In the genomic region with DNA sequence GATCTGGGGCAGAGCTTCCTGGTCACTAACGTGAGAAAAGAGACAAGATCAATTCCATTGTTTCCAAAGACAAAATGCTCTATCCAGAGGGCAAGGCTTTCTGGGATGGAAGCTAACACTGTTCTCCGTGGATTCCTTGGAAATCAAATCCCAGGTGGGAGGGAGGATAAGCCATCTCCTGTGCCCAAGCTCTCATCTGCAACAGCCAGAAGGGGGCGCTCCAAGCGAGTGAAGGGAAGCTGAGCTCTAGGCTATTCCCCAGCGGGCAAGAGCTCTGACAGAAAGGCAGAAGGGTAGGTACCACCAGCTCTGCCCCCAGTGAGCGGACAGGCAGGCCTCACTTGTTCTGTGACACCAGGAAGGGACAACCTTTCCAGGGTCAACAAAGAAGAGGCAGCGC, we compare ENCODE assay signal across 10 mouse cellular contexts. TPM values are rescaled to one million over a fixed set of nuclear protein-coding genes. Genes with fewer than 3 reads are reported as not detected.
DNase-seq lines count a peak whose midpoint lies in the region; ATAC-seq and TF ChIP-seq lines count a peak whose summit lies in the region.
"Had no signal": no experiment of that assay in that cellular context is flagged by ENCODE, and none has a peak within 500 bp of the region (broad histone marks: within the 10 kb centered on the region; RNA-seq: fewer than 3 reads in every experiment).

No protein-coding gene starts in this region.

- 0 out of 2 replicates have a peak, but pooled peaks have one; percentile 32 for ATAC-seq in erythroid progenitor cell, adult 5-6 weeks (replicated peaks; ENCODE audit: low FRiP score, poor library complexity, severe bottlenecking)
- ATAC-seq in neural tube, embryonic 11.5 days (ENCODE audit: insufficient read depth, low FRiP score, low TSS enrichment) = no peak

- H3K4me2 ChIP-seq in neural tube, embryonic 11.5 days (ENCODE audit: low read depth) = no peak overlapping the region
- H3K4me2 ChIP-seq: embryonic facial prominence, embryonic 12.5 days had no signal

- 28% methylated on average over 7 of the region's 7 CpGs for WGBS in heart, adult 2 months
- 28% methylated on average over 7 of the region's 7 CpGs for WGBS in heart, embryonic 10.5 days
- 30% methylated on average over 7 of the region's 7 CpGs for WGBS in neural tube, embryonic 11.5 days

- H3K9ac ChIP-seq in heart, adult 2 months (ENCODE audit: low read depth, low read length) = no peak overlapping the region
- no peak overlapping the region for H3K9ac ChIP-seq in neural tube, embryonic 11.5 days (ENCODE audit: low read length)
- H3K9ac ChIP-seq: embryonic facial prominence, embryonic 12.5 days had no signal

- DNase-seq in heart, adult 2 months = peak; percentile 75 to 86
- no peak for DNase-seq in heart, embryonic 10.5 days (ENCODE audit: low spot score)
- peak; percentile 85 for DNase-seq in kidney, adult 18-20 months
- DNase-seq in left cerebral cortex, postnatal 36 days (ENCODE audit: low spot score in 2 of 2) = peak; percentile 67 to 70
- peak; percentile 84 for DNase-seq in neural tube, embryonic 11.5 days (ENCODE audit: low spot score)

- intact Hi-C loops in heart, adult 2 months (cut with DNase I) = loop anchor here (1.0 to 5.0 kb wide), 2 partner anchors 50 to 236 kb away; no protein-coding TSS in a partner anchor
- intact Hi-C loops in left cerebral cortex, postnatal 36 days (cut with DNase I) = loop anchor here (1.0 kb wide), 1 partner anchor 50 kb away; no protein-coding TSS in a partner anchor

- TF ChIP-seq POLR2A in heart, adult 2 months (IDR thresholded peaks at IDR 0.05; ENCODE audit: insufficient read depth, low read depth, low read length) = no peak
- no peak for TF ChIP-seq POLR2A in bone marrow macrophage, adult 2 months (IDR thresholded peaks at IDR 0.05; ENCODE audit: borderline replicate concordance, low read depth, low read length)
- no peak for TF ChIP-seq POLR2A in testis, adult 2 months (IDR thresholded peaks at IDR 0.05; ENCODE audit: control insufficient read depth, low read depth, low read length)

- H3K27me3 ChIP-seq in heart, adult 2 months (ENCODE audit: control insufficient read depth, insufficient read depth, low read length) = no peaks in the 10 kb centered on the region
- peaks cover 55% of the 10 kb centered on the region for H3K27me3 ChIP-seq in heart, embryonic 10.5 days (ENCODE audit: insufficient read depth, poor library complexity, severe bottlenecking)
- H3K27me3 ChIP-seq in neural tube, embryonic 11.5 days (ENCODE audit: control insufficient read depth, insufficient read depth, low read length) = no peaks in the 10 kb centered on the region
- no peaks in the 10 kb centered on the region for H3K27me3 ChIP-seq in testis, adult 2 months (ENCODE audit: control insufficient read depth, insufficient read depth, low read length)
- H3K27me3 ChIP-seq: embryonic facial prominence, embryonic 12.5 days had no signal

- H3K4me3 ChIP-seq in heart, adult 2 months = no peak overlapping the region
- no peak overlapping the region for H3K4me3 ChIP-seq in heart, embryonic 10.5 days
- H3K4me3 ChIP-seq in bone marrow macrophage, adult 2 months (ENCODE audit: insufficient read depth, low read length) = no peak overlapping the region
- H3K4me3 ChIP-seq in neural tube, embryonic 11.5 days (ENCODE audit: low read depth, low read length) = no peak overlapping the region
- no peak overlapping the region for H3K4me3 ChIP-seq in testis, adult 2 months (ENCODE audit: control insufficient read depth, low read depth, low read length)
- H3K4me3 ChIP-seq: embryonic facial prominence, embryonic 12.5 days; myocyte had no signal

- H3K27ac ChIP-seq in heart, adult 2 months = no peak overlapping the region
- H3K27ac ChIP-seq in heart, embryonic 10.5 days = no peak overlapping the region
- H3K27ac ChIP-seq in bone marrow macrophage, adult 2 months (ENCODE audit: insufficient read depth, low read depth, low read length) = no peak overlapping the region
- H3K27ac ChIP-seq in neural tube, embryonic 11.5 days (ENCODE audit: low read depth, low read length) = no peak overlapping the region
- H3K27ac ChIP-seq in testis, adult 2 months (ENCODE audit: control insufficient read depth, insufficient read depth, low read depth, low read length) = no peak overlapping the region
- H3K27ac ChIP-seq: embryonic facial prominence, embryonic 12.5 days had no signal

- H3K9me3 ChIP-seq in heart, embryonic 10.5 days = no peaks in the 10 kb centered on the region
- H3K9me3 ChIP-seq in neural tube, embryonic 11.5 days (ENCODE audit: control insufficient read depth, low read length) = no peaks in the 10 kb centered on the region
- H3K9me3 ChIP-seq: embryonic facial prominence, embryonic 12.5 days had no signal

- H3K4me1 ChIP-seq in heart, adult 2 months (ENCODE audit: control insufficient read depth, insufficient read depth, low read length) = no peaks in the 10 kb centered on the region
- H3K4me1 ChIP-seq in heart, embryonic 10.5 days = peaks cover 27% of the 10 kb centered on the region
- H3K4me1 ChIP-seq in bone marrow macrophage, adult 2 months (ENCODE audit: control insufficient read depth, insufficient read depth, low read length) = peaks cover 11% of the 10 kb centered on the region; the same call in 1 of the 2 replicates
- H3K4me1 ChIP-seq in neural tube, embryonic 11.5 days (ENCODE audit: control insufficient read depth, insufficient read depth, low read length) = no peaks in the 10 kb centered on the region
- H3K4me1 ChIP-seq in testis, adult 2 months (ENCODE audit: control insufficient read depth, insufficient read depth, low read length) = no peaks in the 10 kb centered on the region

- no peaks in the 10 kb centered on the region for H3K79me2 ChIP-seq in heart, adult 2 months (replicated peaks; ENCODE audit: control insufficient read depth, insufficient read depth, low read length)

- TF ChIP-seq CTCF in heart, adult 2 months (IDR thresholded peaks at IDR 0.05) = peak; percentile 97
- TF ChIP-seq CTCF in bone marrow macrophage, adult 2 months (IDR thresholded peaks at IDR 0.05; ENCODE audit: low read depth, low read length) = peak; percentile 87
- TF ChIP-seq CTCF in testis, adult 2 months (IDR thresholded peaks at IDR 0.05; ENCODE audit: control insufficient read depth, insufficient read depth, insufficient replicate concordance, low read depth, low read length) = peak; percentile 68; the same call in 1 of the 2 replicates

- TF ChIP-seq EP300 in heart, adult 2 months (IDR thresholded peaks at IDR 0.05; ENCODE audit: insufficient read depth, low read depth, low read length) = peak; percentile 72; the same call in 1 of the 2 replicates

- no peaks in the 10 kb centered on the region for H3K36me3 ChIP-seq in heart, adult 2 months (ENCODE audit: control insufficient read depth, insufficient read depth, low read length)
- H3K36me3 ChIP-seq in heart, embryonic 10.5 days = no peaks in the 10 kb centered on the region
- H3K36me3 ChIP-seq in neural tube, embryonic 11.5 days (ENCODE audit: control insufficient read depth, insufficient read depth, low read length) = no peaks in the 10 kb centered on the region
- no peaks in the 10 kb centered on the region for H3K36me3 ChIP-seq in testis, adult 2 months (ENCODE audit: control insufficient read depth, insufficient read depth, low read length)
- H3K36me3 ChIP-seq: embryonic facial prominence, embryonic 12.5 days had no signal

RNA-seq across cellular contexts. Expression of a gene that starts 41.6 kb away (rescaled TPM):
- total RNA-seq in heart, adult 2 months (2021) = 10 to 100 TPM; 15.2 to 18.7 TPM
- polyA plus RNA-seq in heart, adult 2 months (2012; rRNA removed) = 28.1 and 31.6 TPM in 2 replicates
- 12.9 and 16.6 TPM in 2 replicates for polyA plus RNA-seq in heart, embryonic 10.5 days (2016; fragmentation: Nextera tagmentation; extraction: Ambion mirVana)
- 74.1 and 79.5 TPM in 2 replicates for polyA plus RNA-seq in bone marrow macrophage, adult 2 months (2012; ENCODE audit: insufficient read depth, insufficient read length, missing spikeins)
- 310 and 373 TPM in 2 replicates for total RNA-seq in erythroid progenitor cell, adult 5-6 weeks (2015; ENCODE audit: low replicate concordance)
- total RNA-seq in erythroid progenitor cell, adult 5-6 weeks (2017; ENCODE audit: low replicate concordance) = 342 and 415 TPM in 2 replicates
- total RNA-seq in left cerebral cortex, postnatal 36 days (2021) = 10 to 100 TPM; 16.7 to 19.4 TPM
- 5.4 and 7.3 TPM in 2 replicates for polyA plus RNA-seq in neural tube, embryonic 11.5 days (2014; fragmentation: Nextera tagmentation; extraction: Ambion mirVana)
- 29.9 and 31.7 TPM in 2 replicates for polyA plus RNA-seq in testis, adult 2 months (2012; rRNA removed)
